Mouse (Mus musculus): ENCODE data around the gene Agtpbp1. TPM values are rescaled to one million over a fixed set of nuclear protein-coding genes. Genes with fewer than 3 reads are reported as not detected.
"Not testable (repeated sequence)": the region's sequence is repeated elsewhere in the genome, so short reads cannot be mapped to it uniquely, and the experiment has no call there.

Agtpbp1 gene
- polyA plus RNA-seq, 1 experiment from 2014 or later, result 22.7 TPM

- Histone ChIP-seq H3K27me3 (ENCODE audit: insufficient read depth, low read length) (no peaks in the 10 kb centered on the region), H3K9me3 (ENCODE audit: low read depth, low read length) (no peaks in the 10 kb centered on the region), H3K4me1 (ENCODE audit: insufficient read depth) (no peaks in the 10 kb centered on the region), H3K4me2 (no peak overlapping the region), H3K9ac (no peak overlapping the region), H3K27ac (ENCODE audit: low read depth) (no peak overlapping the region), H3K36me3 (ENCODE audit: insufficient read depth) (peaks cover 81% of the 10 kb centered on the region), H3K4me3 (ENCODE audit: low read depth, low read length) (no peak overlapping the region)
- DNase-seq (no peak), ATAC-seq (ENCODE audit: insufficient read depth) (no peak)
- 87% methylated on average over 5 of the region's 5 CpGs for WGBS
- TF ChIP-seq CTCF (IDR thresholded peaks at IDR 0.05; ENCODE audit: low read depth), result no peak
These were observed 18.1 kb upstream of the Agtpbp1 start for GRCm38 (mm10) chr13:59603096-59603495.

- no peak overlapping the region for H3K4me3 ChIP-seq (ENCODE audit: low read depth, low read length)
- H3K4me2 ChIP-seq, result no peak overlapping the region
- H3K27me3 ChIP-seq (ENCODE audit: insufficient read depth, low read length), result no peaks in the 10 kb centered on the region
- DNase-seq, result no peak
- H3K4me1 ChIP-seq (ENCODE audit: insufficient read depth), result no peaks in the 10 kb centered on the region
- TF ChIP-seq CTCF (IDR thresholded peaks at IDR 0.05; ENCODE audit: low read depth), result no peak
- H3K9ac ChIP-seq, result no peak overlapping the region
- no peak overlapping the region for H3K27ac ChIP-seq (ENCODE audit: low read depth)
- H3K9me3 ChIP-seq (ENCODE audit: low read depth, low read length), result no peaks in the 10 kb centered on the region
- ATAC-seq (ENCODE audit: insufficient read depth), result no peak
- 97% methylated on average over 1 of the region's 1 CpGs for WGBS
- H3K36me3 ChIP-seq (ENCODE audit: insufficient read depth), result peaks cover 84% of the 10 kb centered on the region
These were observed 7.6 kb upstream of the Agtpbp1 start for GRCm38 (mm10) chr13:59592630-59593029.

GRCm38 (mm10) chr13:59592058-59592457 lies 7.0 kb upstream of the Agtpbp1 start:
- WGBS, result 92% methylated on average over 3 of the region's 3 CpGs
- H3K36me3 ChIP-seq (ENCODE audit: insufficient read depth), result peaks cover 88% of the 10 kb centered on the region
- not testable (repeated sequence) for H3K4me3 ChIP-seq (ENCODE audit: low read depth, low read length); ATAC-seq (ENCODE audit: insufficient read depth); H3K9ac ChIP-seq; H3K27me3 ChIP-seq (ENCODE audit: insufficient read depth, low read length); DNase-seq; H3K27ac ChIP-seq (ENCODE audit: low read depth); H3K4me2 ChIP-seq; H3K9me3 ChIP-seq (ENCODE audit: low read depth, low read length); H3K4me1 ChIP-seq (ENCODE audit: insufficient read depth)

GRCm38 (mm10) chr13:59590691-59591090 lies 5.7 kb upstream of the Agtpbp1 start:
- Histone ChIP-seq H3K4me1 (ENCODE audit: insufficient read depth) (peaks cover 7% of the 10 kb centered on the region; the same call in 1 of the 2 replicates), H3K4me3 (ENCODE audit: low read depth, low read length) (no peak overlapping the region), H3K4me2 (no peak overlapping the region), H3K27ac (ENCODE audit: low read depth) (no peak overlapping the region), H3K27me3 (ENCODE audit: insufficient read depth, low read length) (no peaks in the 10 kb centered on the region), H3K9me3 (ENCODE audit: low read depth, low read length) (no peaks in the 10 kb centered on the region), H3K9ac (no peak overlapping the region), H3K36me3 (ENCODE audit: insufficient read depth) (peaks cover 80% of the 10 kb centered on the region)
- WGBS, result 88% methylated on average over 4 of the region's 4 CpGs
- DNase-seq (no peak), ATAC-seq (ENCODE audit: insufficient read depth) (no peak)
- no peak for TF ChIP-seq CTCF (IDR thresholded peaks at IDR 0.05; ENCODE audit: low read depth)

GRCm38 (mm10) chr13:59589672-59590071 lies 4.6 kb upstream of the Agtpbp1 start:
- Histone ChIP-seq H3K4me2 (no peak overlapping the region), H3K27ac (ENCODE audit: low read depth) (no peak overlapping the region), H3K9me3 (ENCODE audit: low read depth, low read length) (no peaks in the 10 kb centered on the region), H3K36me3 (ENCODE audit: insufficient read depth) (peaks cover 73% of the 10 kb centered on the region), H3K27me3 (ENCODE audit: insufficient read depth, low read length) (no peaks in the 10 kb centered on the region), H3K9ac (no peak overlapping the region), H3K4me1 (ENCODE audit: insufficient read depth) (peaks cover 7% of the 10 kb centered on the region; the same call in 1 of the 2 replicates), H3K4me3 (ENCODE audit: low read depth, low read length) (no peak overlapping the region)
- ATAC-seq (ENCODE audit: insufficient read depth) (no peak), DNase-seq (no peak)
- 83% methylated on average over 4 of the region's 4 CpGs for WGBS
- TF ChIP-seq CTCF (IDR thresholded peaks at IDR 0.05; ENCODE audit: low read depth), result no peak

GRCm38 (mm10) chr13:59587201-59587600 lies 2.2 kb upstream of the Agtpbp1 start:
- H3K36me3 ChIP-seq (ENCODE audit: insufficient read depth), result peaks cover 50% of the 10 kb centered on the region
- TF ChIP-seq CTCF (IDR thresholded peaks at IDR 0.05; ENCODE audit: low read depth), result no peak
- H3K9ac ChIP-seq, result no peak overlapping the region
- no peak for ATAC-seq (ENCODE audit: insufficient read depth)
- H3K27ac ChIP-seq (ENCODE audit: low read depth), result no peak overlapping the region
- no peaks in the 10 kb centered on the region for H3K9me3 ChIP-seq (ENCODE audit: low read depth, low read length)
- WGBS, result 92% methylated on average over 2 of the region's 2 CpGs
- H3K4me1 ChIP-seq (ENCODE audit: insufficient read depth), result peaks cover 7% of the 10 kb centered on the region; the same call in 1 of the 2 replicates
- no peak for DNase-seq
- H3K27me3 ChIP-seq (ENCODE audit: insufficient read depth, low read length), result no peaks in the 10 kb centered on the region
- no peak overlapping the region for H3K4me3 ChIP-seq (ENCODE audit: low read depth, low read length)
- H3K4me2 ChIP-seq, result peak overlapping the region; percentile 92; the same call in 1 of the 2 replicates

GRCm38 (mm10) chr13:59585648-59586005 lies 600 bp upstream of the Agtpbp1 start:
- Histone ChIP-seq H3K4me3 (ENCODE audit: low read depth, low read length) (peak overlapping the region; percentile 94), H3K4me2 (peak overlapping the region; percentile 92), H3K9me3 (ENCODE audit: low read depth, low read length) (no peaks in the 10 kb centered on the region), H3K27me3 (ENCODE audit: insufficient read depth, low read length) (no peaks in the 10 kb centered on the region), H3K36me3 (ENCODE audit: insufficient read depth) (peaks cover 34% of the 10 kb centered on the region), H3K9ac (peak overlapping the region; percentile 82), H3K4me1 (ENCODE audit: insufficient read depth) (peaks cover 7% of the 10 kb centered on the region; the same call in 1 of the 2 replicates), H3K27ac (ENCODE audit: low read depth) (peak overlapping the region; percentile 75)
- ATAC-seq (ENCODE audit: insufficient read depth), result peak; percentile 61
- WGBS, result under 1% methylated on average over 28 of the region's 28 CpGs
- peak; percentile 50 for DNase-seq
- TF ChIP-seq CTCF (IDR thresholded peaks at IDR 0.05; ENCODE audit: low read depth), result no peak

- H3K9me3 ChIP-seq (ENCODE audit: low read depth, low read length), result no peaks in the 10 kb centered on the region
- peak overlapping the region; percentile 94 for H3K4me3 ChIP-seq (ENCODE audit: low read depth, low read length)
- peaks cover 23% of the 10 kb centered on the region for H3K36me3 ChIP-seq (ENCODE audit: insufficient read depth)
- DNase-seq, result peak; percentile 44
- peak overlapping the region; percentile 59 for H3K9ac ChIP-seq
- WGBS, result 2% methylated on average over 9 of the region's 9 CpGs
- no peaks in the 10 kb centered on the region for H3K27me3 ChIP-seq (ENCODE audit: insufficient read depth, low read length)
- peak; percentile 43 for ATAC-seq (ENCODE audit: insufficient read depth)
- peak overlapping the region; percentile 66 for H3K27ac ChIP-seq (ENCODE audit: low read depth)
- H3K4me1 ChIP-seq (ENCODE audit: insufficient read depth), result peaks cover 7% of the 10 kb centered on the region; the same call in 1 of the 2 replicates
- TF ChIP-seq CTCF (IDR thresholded peaks at IDR 0.05; ENCODE audit: low read depth), result peak; percentile 29; the same call in 1 of the 2 replicates
- peak overlapping the region; percentile 92 for H3K4me2 ChIP-seq
These were observed 546 bp downstream of the Agtpbp1 start for GRCm38 (mm10) chr13:59584481-59584880.
